Mouse (Mus musculus) G1E (cell line): ENCODE measurements around the gene Fat3.

Source experiments
- CTCF ChIP-seq: IDR thresholded peaks from 2 replicates; pipeline ENCODE4 v1.5.1; 2012; ENCODE audit warnings: low read depth, low read length, inconsistent platforms, mixed read lengths
- GATA1 ChIP-seq: IDR thresholded peaks from 2 replicates; pipeline ENCODE4 v1.6.1; 2012; ENCODE audit warnings: borderline replicate concordance, low read length, inconsistent platforms, mixed read lengths
- GATA2 ChIP-seq: IDR thresholded peaks from 2 replicates; pipeline ENCODE4 v1.6.1; 2012; ENCODE audit warnings: low read depth, low read length, inconsistent platforms, borderline replicate concordance
- TAL1 ChIP-seq: conservative IDR thresholded peaks from 2 replicates; pipeline ENCODE4 v1.6.1; 2012; ENCODE audit warnings: low read depth, low read length, inconsistent platforms, mixed read lengths

- no peak for TF ChIP-seq CTCF
- TF ChIP-seq TAL1 = no peak
- no peak for TF ChIP-seq GATA1
- no peak for TF ChIP-seq GATA2
These were observed 631.6 kb downstream of the Fat3 start for GRCm38 (mm10) chr9:15869456-15869855.
